Mouse (Mus musculus): ENCODE measurements around the gene Atp2a2. TPM values are rescaled to one million over a fixed set of nuclear protein-coding genes. Genes with fewer than 3 reads are reported as not detected.

The Atp2a2 gene
- total RNA-seq, 2 experiments from 2014 or later: 72.8 to 98.4 TPM

DNA sequence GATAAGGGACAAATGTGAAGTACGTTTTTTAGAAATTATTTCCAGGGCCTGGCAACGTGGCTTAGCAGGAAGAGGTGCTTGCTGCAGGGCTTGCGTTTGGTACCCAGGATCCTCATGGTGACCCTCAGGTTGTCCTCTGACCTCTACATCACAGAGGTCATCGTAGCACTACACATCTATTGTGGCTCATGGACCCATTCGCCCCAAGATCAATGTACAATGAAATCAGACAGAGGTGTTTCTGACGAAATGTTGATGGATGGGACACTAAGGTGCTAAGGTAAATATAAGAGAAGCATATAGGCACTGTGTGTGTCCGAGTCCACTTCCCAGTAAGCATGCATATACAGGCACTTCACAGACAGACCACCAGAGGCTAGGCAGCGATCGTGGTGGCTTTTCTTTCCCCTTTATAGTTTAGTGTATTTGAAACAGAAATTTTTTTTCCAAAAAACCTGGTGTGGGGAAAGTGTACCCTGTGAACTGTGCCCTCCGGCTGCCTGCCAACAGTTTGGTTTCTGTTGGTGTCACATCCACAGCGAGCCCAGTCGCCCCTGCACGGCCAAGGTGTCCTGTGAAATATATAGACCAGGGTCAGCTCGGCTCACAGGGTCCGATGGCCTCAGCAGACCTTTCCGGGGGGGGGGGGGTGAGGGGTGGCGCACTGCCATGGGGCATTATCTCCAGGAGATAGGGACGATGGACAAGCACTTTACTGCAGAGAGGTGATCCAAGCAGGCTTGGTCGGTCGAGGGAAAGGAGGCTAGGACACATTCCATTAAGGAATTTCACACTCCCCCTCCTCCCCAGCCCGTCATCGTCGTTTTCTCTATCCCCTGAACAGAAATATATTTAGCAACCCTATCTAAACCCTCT is 18.5 kb upstream of the Atp2a2 start:
- ATAC-seq (replicated peaks; ENCODE audit: poor library complexity): no peak

DNA sequence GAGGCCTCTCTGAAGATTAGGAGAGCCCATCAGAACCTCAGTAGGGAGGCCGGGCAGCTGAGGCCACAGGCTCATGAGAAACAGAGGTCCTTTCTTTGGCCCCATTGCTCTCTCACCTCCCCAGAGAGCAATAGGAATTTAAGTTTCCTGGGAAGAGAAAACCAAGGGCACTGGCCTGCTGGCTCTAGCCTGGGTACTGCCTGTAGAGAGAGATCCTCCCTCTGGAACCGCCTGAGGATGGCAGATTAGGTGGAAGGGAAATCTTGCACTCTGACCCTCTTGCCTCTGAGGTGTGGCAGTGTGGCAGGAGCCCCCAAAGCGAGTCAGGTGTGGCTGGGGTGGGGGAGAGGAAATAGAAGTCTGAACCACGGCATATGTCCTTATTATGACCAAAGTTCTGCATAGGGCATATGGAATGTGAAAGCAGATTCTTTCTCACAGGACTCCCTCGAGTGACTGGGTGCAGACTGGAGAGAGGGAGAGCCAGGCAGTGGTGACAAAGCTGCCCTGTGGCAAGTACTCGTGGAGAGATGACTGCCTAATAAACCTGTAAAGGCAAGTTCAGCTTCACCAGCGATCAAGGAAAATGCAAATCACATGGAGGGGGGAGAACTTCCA is 17.1 kb upstream of the Atp2a2 start:
- ATAC-seq (replicated peaks; ENCODE audit: poor library complexity): no peak

DNA sequence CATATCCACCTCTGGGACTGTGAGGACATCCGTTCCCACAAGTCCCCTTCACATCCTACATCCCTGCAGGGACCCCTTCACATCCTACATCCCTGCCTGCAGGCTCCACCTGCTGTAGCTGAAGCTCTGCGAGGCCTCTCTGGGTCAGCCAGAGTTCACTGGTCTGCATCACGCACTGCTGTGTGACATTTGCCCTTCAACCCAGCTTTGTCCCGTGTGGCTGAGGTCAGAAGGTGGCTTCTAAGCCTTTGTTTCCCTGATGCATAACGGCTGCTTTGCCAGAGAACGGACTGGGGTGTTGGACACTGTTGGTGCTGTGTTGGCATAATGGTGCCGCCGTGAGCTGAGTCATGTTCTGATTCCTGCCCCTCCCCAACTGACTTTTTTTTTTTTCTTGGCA is 16.2 kb upstream of the Atp2a2 start:
- ATAC-seq (replicated peaks; ENCODE audit: poor library complexity): no peak

DNA sequence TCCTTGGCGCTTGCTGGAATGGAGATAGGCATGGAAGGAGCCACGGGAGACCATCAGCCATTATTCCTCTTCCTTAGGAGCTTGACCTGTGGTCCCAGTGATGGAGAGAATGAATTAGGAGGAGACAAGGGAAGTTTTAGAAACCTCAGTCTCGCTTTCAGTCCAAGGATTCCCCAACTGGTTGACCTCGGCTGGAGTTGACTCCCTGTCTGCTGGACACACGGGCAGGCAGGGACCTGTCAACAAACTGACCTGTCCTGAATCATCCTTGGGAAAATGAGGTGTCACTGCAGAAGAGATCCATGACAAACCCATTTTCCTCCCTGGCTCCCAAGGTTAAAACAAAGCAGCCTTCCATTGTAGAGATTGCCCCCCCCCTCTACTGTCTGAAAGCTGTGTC is 14.9 kb upstream of the Atp2a2 start:
- no peak for ATAC-seq (replicated peaks; ENCODE audit: poor library complexity)

DNA sequence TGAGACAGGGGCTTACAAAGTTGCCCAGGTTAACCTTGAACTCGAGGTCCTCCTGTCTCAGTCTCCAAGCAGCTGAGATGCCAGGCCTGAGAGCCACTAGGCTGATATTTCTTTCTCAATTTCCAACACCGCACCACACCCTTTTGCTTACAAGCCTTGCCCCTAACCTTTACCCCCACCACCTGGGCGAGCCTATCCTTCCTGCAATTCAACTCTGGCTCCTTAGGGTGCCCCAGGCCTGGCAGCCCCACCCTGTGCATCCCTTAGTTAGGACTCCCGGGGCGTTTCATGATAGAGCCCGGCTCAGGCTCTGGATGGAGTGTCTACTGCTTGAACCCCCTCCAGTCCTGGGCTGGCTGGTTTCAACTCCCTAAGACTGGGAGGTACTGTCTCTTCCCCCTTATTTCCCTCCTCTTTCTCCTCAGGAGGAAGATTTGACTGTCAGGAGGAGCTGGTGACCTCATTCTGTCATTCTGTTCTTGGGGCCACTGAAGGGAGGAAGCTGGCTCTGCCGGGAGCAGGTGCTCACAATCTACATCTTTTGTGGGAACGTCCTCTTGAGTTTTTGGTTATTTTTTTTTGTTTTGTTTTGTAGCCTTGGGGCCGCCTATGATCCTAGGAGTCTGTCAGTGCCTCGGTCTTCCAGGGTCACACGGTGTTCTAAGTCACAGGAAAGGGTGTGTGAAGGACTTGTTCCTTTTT is 14.2 kb upstream of the Atp2a2 start:
- no peak for ATAC-seq (replicated peaks; ENCODE audit: poor library complexity)

DNA sequence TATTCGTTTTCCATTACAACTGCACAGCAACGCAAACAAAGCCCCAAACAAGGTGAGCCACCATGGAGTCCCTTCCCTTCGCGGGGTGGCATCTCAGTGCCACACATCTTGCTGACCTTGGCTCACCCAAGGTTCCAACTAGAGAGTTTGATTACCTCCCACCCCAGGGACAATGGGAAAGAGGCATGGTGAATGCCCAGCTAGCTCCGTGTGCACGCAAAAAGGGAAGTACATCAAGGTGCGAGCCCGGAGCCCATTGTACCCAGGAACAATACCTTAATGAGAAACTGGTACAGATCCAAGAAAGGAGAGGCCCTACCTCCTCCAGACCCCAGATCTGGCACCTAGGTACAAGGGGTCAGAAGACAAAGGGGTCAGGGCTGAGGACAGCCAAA is 12.1 kb upstream of the Atp2a2 start:
- peak; percentile 42; the same call in 1 of the 2 replicates for ATAC-seq (replicated peaks; ENCODE audit: poor library complexity)

DNA sequence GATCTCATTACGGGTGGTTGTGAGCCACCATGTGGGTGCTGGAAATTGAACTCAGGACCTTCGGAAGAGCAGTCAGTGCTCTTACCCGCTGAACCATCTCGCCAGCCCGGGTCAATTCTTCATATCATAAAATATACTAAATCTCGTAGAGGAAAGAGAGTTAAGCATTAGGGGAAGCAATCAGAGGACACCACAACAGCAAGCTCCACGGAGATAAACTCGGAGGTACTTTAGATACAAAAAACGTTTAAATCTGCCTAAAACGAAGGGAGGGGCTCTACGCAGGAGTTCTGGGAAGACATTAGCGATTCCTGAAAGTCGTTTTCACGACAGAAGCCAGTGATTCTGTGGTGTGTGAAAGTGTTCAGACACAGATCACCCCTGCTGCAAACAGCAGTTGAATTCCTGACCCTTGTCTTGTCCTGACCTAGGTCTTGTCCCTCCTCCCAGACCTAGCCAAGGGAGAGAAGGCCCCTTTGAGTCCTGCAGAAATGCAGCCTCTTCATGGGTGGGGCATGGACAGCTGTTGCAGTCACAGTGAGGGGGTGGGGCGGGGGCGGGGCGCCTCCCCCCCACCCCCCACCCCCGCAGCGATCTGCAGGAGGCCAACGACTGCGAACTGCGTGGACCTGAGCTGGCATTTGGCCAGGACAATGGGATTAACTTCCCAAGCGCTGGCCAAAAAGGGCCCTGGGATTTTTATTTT is 11.5 kb upstream of the Atp2a2 start:
- ATAC-seq (replicated peaks; ENCODE audit: poor library complexity): no peak

DNA sequence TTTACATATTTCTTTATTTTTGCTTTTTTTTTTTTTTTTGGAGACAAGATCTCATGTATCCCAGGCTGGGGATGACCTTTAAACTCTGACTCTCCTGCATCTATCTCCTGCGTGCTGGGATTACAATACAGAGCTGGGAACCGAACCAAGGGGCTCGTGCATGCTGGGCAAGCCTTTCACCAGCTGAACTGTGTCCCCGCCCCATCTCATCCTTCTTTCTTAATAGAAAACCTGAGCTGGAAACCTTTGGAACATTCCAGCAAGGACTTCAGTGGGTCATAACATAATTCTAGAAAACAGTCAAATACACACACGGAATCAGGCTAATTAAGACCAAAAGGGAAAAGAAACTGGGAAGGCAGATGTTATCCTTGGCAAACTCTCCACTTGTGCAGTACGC is 10.0 kb upstream of the Atp2a2 start:
- no peak for ATAC-seq (replicated peaks; ENCODE audit: poor library complexity)

DNA sequence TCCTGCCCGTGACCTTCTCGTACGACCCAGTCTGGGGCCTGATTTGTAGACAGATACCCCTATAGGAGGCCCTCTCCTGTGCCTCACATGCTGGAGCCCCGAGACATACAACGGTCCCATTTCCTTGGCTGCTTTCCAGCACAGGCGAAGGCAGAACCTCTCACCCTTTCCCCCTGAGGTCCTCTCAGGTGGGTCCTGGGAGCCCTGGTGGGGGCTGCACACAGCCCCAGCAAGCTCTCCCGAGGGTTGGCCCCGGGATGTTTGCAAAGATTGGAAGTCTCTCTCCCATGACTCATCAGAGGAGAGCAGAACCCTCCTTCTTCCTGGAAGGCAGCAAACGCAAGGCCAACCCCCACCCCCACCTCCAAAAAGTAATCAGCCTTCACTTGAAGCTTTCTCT is 9.4 kb upstream of the Atp2a2 start:
- ATAC-seq (replicated peaks; ENCODE audit: poor library complexity): no peak

DNA sequence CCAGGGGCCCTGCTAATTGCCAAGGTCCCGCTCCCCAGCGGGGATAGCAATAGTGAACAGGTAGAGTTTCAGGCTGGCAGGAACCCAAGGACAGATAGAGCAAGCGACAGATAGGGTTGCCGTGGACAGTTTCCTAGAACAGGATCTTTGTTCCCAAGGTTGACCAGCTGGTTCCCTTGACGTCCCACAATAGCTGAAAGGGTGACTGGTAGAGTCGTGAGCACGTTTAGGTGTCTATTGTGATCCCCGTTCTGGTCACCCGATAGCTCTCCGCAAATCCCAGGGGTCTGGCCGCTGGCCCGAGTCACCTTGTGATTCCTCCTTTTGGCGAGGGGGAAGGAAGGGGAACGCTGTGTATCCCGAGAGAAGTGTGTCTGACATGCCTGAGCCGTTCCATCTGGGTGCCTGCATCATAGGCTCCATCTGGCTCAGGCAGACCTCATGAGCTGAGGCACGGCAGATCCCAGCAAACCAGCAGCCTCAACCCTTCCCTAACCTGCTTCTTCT is 8.7 kb upstream of the Atp2a2 start:
- ATAC-seq (replicated peaks; ENCODE audit: poor library complexity): no peak

DNA sequence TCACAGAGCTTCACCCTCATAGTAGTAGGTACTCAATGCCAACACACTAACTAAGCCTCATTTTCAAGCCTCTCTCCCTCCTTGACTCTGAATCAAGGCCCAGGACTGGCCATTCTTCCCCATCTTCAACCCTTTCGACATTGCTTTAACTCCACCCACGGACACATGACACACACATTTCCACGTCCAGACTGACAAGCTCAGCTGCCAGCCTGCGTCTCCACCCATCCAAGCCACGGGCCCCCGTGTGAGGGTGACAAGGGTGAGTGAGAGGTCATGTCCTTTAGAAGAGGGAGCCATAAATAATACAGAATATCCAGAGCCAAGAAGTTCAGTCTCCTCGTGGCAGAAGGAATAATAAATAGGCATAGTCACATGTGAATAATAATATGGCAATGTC is 7.6 kb upstream of the Atp2a2 start:
- no peak for ATAC-seq (replicated peaks; ENCODE audit: poor library complexity)

DNA sequence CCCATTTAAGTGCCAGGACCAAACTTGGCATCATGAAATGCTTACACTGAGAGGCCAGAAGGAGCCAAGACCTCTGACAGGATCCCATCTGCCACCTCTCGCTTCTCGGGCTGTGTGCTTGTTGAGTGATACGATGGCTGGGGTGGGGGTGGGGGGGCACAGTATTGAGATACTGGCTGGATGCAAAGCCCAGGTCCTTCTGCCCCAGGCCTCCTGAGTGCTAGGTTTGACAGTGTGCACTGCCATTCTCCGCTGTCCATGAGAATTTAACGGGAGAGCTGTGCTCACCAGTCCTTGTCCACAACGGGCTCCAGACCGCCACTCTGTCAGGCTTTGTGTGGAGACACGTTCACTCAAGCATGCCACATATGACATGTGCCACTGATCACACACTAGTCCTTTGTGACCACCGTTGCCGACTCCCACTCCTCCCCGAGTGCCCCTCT is 6.9 kb upstream of the Atp2a2 start:
- no peak for ATAC-seq (replicated peaks; ENCODE audit: poor library complexity)

DNA sequence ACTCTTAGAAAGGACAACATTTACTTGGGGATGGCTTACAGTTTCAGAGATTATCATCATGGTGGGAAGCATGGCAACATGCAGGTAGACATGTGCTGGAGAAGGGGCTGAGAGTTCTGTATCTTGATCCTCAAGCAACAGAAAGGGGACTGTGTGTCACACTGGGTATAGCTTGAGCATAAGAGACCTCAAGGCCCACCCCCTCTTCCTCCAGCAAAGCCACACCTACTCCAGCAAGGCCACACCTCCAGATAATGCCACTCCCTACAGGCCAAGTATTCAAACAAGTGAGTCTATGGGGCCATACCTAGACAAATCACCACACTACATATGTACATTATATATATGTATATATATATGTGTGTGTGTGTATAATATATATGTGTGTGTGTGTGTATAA is 5.4 kb upstream of the Atp2a2 start:
- no peak for ATAC-seq (replicated peaks; ENCODE audit: poor library complexity)

DNA sequence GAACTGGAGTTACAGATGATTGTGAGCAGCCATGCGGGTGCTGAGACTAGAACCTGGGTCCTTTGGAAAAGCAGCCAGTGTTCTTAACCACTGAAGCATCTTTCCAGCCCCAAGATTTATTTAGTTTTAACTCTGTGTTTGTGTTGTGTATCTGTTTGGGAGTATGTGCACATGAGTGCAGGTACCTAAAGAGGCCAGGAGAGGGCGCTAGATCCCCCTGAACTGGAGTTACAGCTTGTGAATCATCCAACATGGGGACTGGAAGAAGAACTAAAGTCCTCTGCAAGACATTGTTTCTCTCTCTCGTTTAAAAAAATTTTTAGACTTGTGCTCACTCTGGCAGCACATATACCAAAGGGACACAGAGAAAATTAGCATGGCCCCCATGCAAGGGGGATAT is 4.4 kb upstream of the Atp2a2 start:
- ATAC-seq (replicated peaks; ENCODE audit: poor library complexity): no peak

DNA sequence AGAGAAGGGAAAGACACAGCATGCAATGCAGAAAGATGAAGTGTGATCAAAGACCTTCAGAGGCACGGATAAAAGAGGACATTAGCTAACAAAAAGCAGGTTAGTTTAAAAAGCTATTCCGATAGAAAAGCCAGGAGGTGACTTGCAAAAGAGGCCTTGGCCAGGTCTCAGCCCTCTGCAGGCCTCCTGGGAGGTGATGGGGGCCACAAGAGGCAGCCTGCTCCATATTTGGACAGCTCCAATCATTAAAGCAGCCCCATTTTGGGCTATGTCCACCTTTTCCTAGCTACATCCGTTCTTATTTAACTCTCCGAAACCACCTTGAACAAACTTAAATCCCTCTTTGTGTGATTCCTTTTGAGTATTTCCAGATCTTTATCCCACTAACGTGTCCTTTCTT is 3.5 kb upstream of the Atp2a2 start:
- no peak for ATAC-seq (replicated peaks; ENCODE audit: poor library complexity)

DNA sequence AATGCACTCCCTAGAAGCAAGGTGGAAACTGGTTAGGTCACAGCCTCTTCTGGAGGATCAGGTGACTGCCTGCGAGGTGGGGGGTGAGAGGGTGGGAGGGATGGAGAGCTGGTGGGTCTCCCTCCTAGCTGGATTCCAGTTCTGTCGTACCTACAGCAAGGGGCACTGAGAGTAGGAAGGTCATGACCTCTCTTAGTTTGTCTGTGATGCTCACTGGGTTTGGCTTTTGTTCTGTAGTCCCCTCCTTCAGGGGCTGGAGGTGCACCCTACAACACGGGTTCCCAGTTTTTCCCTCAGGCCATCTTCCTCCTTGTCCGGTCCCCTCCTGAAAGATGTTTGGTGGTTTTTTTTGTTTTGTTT is 1.7 kb upstream of the Atp2a2 start:
- no peak for ATAC-seq (replicated peaks; ENCODE audit: poor library complexity)

DNA sequence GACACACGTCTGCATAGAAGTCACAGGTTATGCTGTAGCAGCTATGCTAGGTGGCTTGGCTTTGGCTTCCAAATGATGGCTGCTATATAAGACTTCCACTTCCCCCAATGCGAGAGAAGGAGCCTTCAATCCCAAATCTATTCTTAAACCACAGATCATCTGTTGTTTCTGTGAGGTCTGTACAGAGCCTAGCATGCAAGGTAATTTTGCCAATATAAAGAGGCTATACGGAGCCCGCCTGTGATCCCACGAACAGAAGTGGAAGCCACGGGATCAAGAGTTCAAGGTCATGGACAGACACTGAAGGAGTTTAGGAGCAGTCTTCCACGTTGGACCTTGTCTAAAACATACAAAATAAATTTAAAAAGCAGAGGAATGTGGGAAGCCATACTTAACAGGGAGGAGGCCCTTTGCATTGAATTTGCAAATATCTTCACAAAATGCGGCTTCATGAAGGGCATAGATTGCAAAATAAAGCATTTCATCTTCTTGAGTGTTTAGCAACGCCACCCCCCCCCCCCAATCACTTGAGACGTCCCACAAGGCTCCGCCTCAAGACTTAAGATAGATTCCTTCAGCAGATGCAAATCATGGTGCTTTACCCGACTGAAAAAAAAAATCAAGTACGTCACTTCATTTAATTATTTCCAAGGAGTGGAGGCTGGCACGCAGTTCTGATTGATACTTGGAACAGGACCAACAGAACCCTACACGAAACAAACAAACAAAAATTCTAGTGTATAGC is 1.2 kb upstream of the Atp2a2 start:
- no peak for ATAC-seq (replicated peaks; ENCODE audit: poor library complexity)

DNA sequence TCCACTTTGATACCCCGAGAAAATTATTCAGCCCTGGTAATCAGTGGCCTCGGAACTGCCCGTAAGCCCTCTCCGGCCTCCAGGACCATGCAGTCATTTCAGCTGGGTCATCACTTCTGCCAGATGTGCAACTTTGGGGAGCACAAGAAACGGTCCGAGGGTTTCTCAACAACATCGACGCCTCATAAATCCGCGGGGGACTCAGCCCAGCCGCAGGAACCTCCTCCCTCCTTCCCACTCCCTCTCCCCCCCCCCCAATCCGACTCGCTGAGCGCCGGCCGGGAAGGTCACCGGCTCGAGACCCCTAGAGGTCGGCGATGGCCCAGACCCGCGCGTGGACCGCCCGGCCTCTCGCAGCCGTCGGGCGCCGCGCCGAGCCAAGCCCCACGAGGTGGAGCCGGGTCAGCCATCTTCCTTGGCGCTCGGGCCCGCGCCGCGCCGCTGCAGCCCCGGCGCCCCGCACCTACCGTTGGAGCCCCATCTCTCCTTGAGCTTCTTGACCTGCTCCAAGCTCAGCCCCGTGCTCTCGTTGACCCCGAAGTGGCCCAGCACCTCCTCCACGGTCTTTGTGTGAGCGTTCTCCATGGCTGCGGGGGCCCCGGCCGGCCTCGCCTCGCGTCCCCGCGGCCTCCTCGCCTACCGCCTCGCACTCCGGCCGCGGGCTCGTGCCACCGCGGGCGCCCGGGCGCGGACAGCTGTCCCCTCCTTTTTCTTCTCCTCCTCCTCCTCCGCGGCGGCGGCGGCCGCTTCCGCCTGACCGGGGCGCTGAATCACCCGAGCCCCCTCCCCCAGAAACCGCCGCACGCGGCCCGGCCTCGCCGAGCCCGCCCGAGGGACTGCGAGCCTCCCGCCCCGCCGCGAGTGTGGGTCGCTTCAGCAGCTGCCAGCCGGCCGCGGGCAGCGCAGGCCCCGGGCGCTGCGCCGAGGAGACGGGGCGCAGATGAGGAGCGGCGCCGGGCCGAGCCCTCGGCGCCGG is 636 bp downstream of the Atp2a2 start:
- ATAC-seq (replicated peaks; ENCODE audit: poor library complexity): peak; percentile 12

DNA sequence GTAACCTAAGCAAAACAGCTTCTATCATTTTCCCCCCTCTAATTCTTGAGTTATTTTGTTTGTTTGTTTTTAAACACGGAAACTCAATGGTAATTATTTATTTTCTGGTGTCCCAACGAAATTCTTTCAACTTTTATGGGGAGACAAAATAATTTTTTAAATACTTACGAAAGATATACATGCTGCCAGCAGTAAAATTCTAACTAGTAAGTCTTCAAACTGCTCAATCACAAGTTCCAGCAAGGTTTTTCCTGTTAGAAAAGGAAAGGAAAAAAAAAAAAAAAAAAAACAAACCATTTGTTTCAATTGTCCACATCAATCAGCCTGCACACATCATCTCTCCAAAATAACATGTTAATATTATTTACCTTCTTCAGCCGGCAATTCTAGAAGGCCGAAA is 1.5 kb downstream of the Atp2a2 start:
- ATAC-seq (replicated peaks; ENCODE audit: poor library complexity): no peak
